23 mouse cellular contexts compared by ENCODE assay signal in the genomic region with DNA sequence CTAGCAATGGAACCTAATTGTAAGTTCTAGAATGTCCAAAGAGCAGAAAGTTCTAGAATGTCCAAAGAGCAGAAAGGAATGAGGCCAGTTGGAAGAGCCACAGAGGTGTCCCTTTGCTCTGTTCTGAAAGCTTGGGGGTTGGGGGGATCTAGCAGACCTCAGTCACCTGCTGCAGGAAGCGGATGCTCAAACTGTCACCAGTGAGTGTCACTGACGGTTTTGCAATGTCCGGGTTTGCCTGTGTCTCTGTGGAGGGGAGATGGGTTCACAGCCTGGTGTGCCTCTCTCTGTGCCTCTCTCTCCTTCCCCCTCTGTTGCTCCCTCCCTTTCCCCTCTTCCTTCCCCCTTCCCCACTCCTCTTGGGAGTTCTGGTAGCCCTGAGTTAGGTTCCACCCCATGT. TPM values are rescaled to one million over a fixed set of nuclear protein-coding genes. Genes with fewer than 3 reads are reported as not detected.
DNase-seq lines count a peak whose midpoint lies in the region; ATAC-seq lines count a peak whose summit lies in the region.
"Had no signal": no experiment of that assay in that cellular context is flagged by ENCODE, and none has a peak within 500 bp of the region (broad histone marks: within the 10 kb centered on the region; RNA-seq: fewer than 3 reads in every experiment).

No protein-coding gene starts in this region.

- intact Hi-C loops in heart, postnatal 10 days (cut with DNase I) = loop anchor here (10.0 kb wide), 1 partner anchor 608 kb away; the partner anchor contains the start of gene Fam209

- H3K9me3 ChIP-seq in heart, embryonic 10.5 days = no peaks in the 10 kb centered on the region
- no peaks in the 10 kb centered on the region for H3K9me3 ChIP-seq in intestine, embryonic 16.5 days (ENCODE audit: control insufficient read depth, low read length)
- H3K9me3 ChIP-seq: embryonic facial prominence, embryonic 15.5 days; forebrain, embryonic 10.5 days; midbrain, embryonic 13.5 days had no signal

- H3K9ac ChIP-seq in intestine, embryonic 16.5 days (ENCODE audit: low read depth, low read length) = no peak overlapping the region
- H3K9ac ChIP-seq: embryonic facial prominence, embryonic 15.5 days; midbrain, embryonic 13.5 days had no signal

- DNase-seq in heart, embryonic 10.5 days (ENCODE audit: low spot score) = no peak
- DNase-seq in heart, postnatal 10 days = no peak
- DNase-seq in 416B (ENCODE audit: low read depth) = peak; percentile 46
- DNase-seq in thymus, postnatal 10 days (ENCODE audit: low spot score in 2 of 2) = peak; percentile 72 to 78
- no peak for DNase-seq in cerebellum, adult 9-10 months
- DNase-seq: cerebellum, adult 9-11 months; embryo, embryonic 11 days; heart, postnatal 36 days; lung, embryonic 14.5 days; right cerebral cortex, adult 18-20 months had no signal

- 86% methylated on average over 3 of the region's 3 CpGs for WGBS in heart, embryonic 10.5 days
- WGBS in intestine, embryonic 16.5 days = 73% methylated on average over 3 of the region's 3 CpGs

- no peak overlapping the region for H3K4me3 ChIP-seq in heart, embryonic 10.5 days
- no peak overlapping the region for H3K4me3 ChIP-seq in intestine, embryonic 16.5 days (ENCODE audit: low read length)
- H3K4me3 ChIP-seq: embryonic facial prominence, embryonic 15.5 days; midbrain, embryonic 13.5 days; myocyte had no signal

- no peak overlapping the region for H3K4me2 ChIP-seq in intestine, embryonic 16.5 days (ENCODE audit: low read depth, low read length)
- H3K4me2 ChIP-seq: midbrain, embryonic 13.5 days had no signal

- peak overlapping the region; percentile 82 for H3K27ac ChIP-seq in heart, embryonic 10.5 days
- H3K27ac ChIP-seq in intestine, embryonic 16.5 days (ENCODE audit: low read length) = no peak overlapping the region
- H3K27ac ChIP-seq: embryonic facial prominence, embryonic 15.5 days; kidney, postnatal 0 days; macrophage; midbrain, embryonic 13.5 days; stomach, postnatal 0 days had no signal

- H3K36me3 ChIP-seq in heart, embryonic 10.5 days = no peaks in the 10 kb centered on the region
- H3K36me3 ChIP-seq in intestine, embryonic 16.5 days (ENCODE audit: control insufficient read depth, insufficient read depth, low read length) = no peaks in the 10 kb centered on the region
- H3K36me3 ChIP-seq: embryonic facial prominence, embryonic 15.5 days; forebrain, embryonic 10.5 days; midbrain, embryonic 13.5 days had no signal

- ATAC-seq in common myeloid progenitor, adult 5-6 weeks (replicated peaks; ENCODE audit: low read depth, poor library complexity, severe bottlenecking) = 0 out of 2 replicates have a peak, but pooled peaks have one; percentile 4
- ATAC-seq in intestine, embryonic 16.5 days = no peak
- ATAC-seq in inflammation-experienced regulatory T-cells, adult 6 months = no peak
- ATAC-seq: midbrain, embryonic 13.5 days; Patski had no signal

- no peaks in the 10 kb centered on the region for H3K27me3 ChIP-seq in heart, embryonic 10.5 days (ENCODE audit: insufficient read depth, poor library complexity, severe bottlenecking)
- no peaks in the 10 kb centered on the region for H3K27me3 ChIP-seq in intestine, embryonic 16.5 days (replicated peaks; ENCODE audit: control insufficient read depth, insufficient read depth, low read length)
- H3K27me3 ChIP-seq: embryonic facial prominence, embryonic 15.5 days; Patski had no signal

- H3K4me1 ChIP-seq in heart, embryonic 10.5 days = peaks cover 64% of the 10 kb centered on the region
- peaks cover 5% of the 10 kb centered on the region; the same call in 1 of the 2 replicates for H3K4me1 ChIP-seq in intestine, embryonic 16.5 days (ENCODE audit: control insufficient read depth, insufficient read depth, low read length)
- H3K4me1 ChIP-seq: midbrain, embryonic 13.5 days had no signal

RNA-seq across cellular contexts. Expression of gene Ctcfl, which starts 36.6 kb away (rescaled TPM):
- 0.85 and 1.1 TPM in 2 replicates for polyA plus RNA-seq in heart, embryonic 10.5 days (2016; fragmentation: Nextera tagmentation; extraction: Ambion mirVana)
- total RNA-seq in heart, postnatal 10 days (2021) = under 1 TPM in 1 of 2 experiments, not detected in 1; 0.10 TPM
- not detected in 2 replicates for total RNA-seq in common myeloid progenitor, adult 5-6 weeks (2017)
- polyA plus RNA-seq in intestine, embryonic 16.5 days (2015; fragmentation: Nextera tagmentation; extraction: Ambion mirVana) = 0.22 and 0.23 TPM in 2 replicates
- not detected for polyA plus RNA-seq in inflammation-experienced regulatory T-cells, adult 6 months (2017; shearing (Covaris generic))
- total RNA-seq: adrenal gland, postnatal 4 days; layer of hippocampus, adult 18-20 months had no signal
- polyA plus RNA-seq: kidney, postnatal 0 days; macrophage; myocyte; Patski; stomach, postnatal 0 days had no signal

Comparison
In these comparisons a context has a peak if more than half of its experiments do, and no peak if none do; other contexts are left out.
1. DNase-seq: peak in 416B (single experiment) and thymus, postnatal 10 days (2 of 2); none in heart, embryonic 10.5 days (single experiment), heart, postnatal 10 days (0 of 2) and cerebellum, adult 9-10 months (single experiment).